Mouse (Mus musculus) lung, postnatal 0 days (tissue): ENCODE measurements at regions not wholly inside any gene's neighbourhood (a gene's known extent, or its start where the extent isn't known, plus 50 kb on each side); places are given as distances from the start of the nearest gene placed in this dataset.

Experiments
- CTCF ChIP-seq: IDR thresholded peaks from 2 replicates; pipeline ENCODE4 v1.5.1; 2016; ENCODE audit warnings: antibody characterized with exemption, mild to moderate bottlenecking
- EP300 ChIP-seq: IDR thresholded peaks from 2 replicates; pipeline ENCODE4 v1.6.1; 2016; ENCODE audit warnings: antibody characterized with exemption, mild to moderate bottlenecking, control low read depth

DNA sequence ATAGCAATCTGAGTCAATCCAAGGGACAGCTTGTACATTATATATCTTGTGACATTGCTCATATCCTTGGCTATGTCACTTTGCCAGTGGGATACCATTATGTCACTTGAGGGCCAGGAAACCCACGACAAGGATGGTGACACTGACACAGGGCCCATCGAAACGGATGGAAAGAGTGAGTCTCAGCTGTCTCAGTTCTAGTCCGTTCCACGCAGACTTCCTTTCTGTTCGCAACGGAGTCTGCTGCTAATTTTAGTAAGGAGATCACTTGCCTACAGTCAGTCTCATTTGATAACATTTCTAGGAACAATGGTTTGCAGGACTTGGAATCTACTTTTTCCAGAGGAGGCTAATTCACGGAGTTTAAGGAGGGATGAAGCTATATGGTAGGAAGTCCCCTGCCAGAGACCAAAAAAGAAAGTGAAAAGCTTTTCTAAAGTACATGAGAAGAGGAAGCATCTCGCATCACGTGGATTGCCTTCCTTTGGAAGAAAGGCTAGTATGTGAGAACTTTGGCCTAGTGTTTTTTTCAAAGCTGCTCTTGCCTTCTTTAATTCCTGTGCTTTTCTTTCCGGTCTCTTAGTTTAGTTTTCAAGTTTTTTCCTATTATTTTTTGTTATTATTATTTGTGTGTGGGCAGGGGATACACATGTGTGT, 55.4 kb upstream of the Edn1 start:
- TF ChIP-seq EP300 (no peak), CTCF (no peak)
